Mouse (Mus musculus): ENCODE data around the gene Fbxl2. TPM values are rescaled to one million over a fixed set of nuclear protein-coding genes. Genes with fewer than 3 reads are reported as not detected.
A peak's percentile ranks its signal among the peaks of the same experiment; 100 is the strongest.
"Not testable (repeated sequence)": the region's sequence is repeated elsewhere in the genome, so short reads cannot be mapped to it uniquely, and the experiment has no call there.

Fbxl2 gene
- 4.4 TPM in 2 replicates for polyA plus RNA-seq (2014; fragmentation: Nextera tagmentation; extraction: Ambion mirVana)

DNA sequence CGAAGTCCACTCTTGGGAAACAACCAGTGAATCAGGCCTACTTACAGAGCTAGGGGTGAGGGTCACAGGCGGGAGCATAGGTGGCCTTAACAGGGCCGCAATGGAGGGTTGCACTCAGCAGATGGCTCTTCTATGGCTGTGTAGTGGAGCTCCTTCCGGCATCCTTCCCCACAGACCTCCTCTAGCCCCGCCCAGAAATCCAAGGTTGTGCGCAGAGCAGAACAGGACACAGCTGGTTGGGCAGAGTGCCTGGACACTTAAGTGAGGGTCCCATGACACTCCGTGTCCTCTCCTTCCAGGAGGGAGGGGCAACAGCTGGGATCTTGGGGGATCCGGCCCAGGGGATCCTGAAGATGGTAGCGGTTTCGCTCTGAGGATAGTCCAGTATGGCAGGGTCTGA lies at the start of gene Fbxl2:
Fbxl2 (minus strand) TSS at position 164 of the 400 bp plus-strand sequence.
- H3K4me2 ChIP-seq (replicated peaks; ENCODE audit: low read depth, low read length) = no peak within 1 kb of the TSS
- H3K27ac ChIP-seq (ENCODE audit: low read length) = no peak within 1 kb of the TSS
- WGBS = 77% methylated on average over 10 of the region's 10 CpGs
- no peaks in the 10 kb centered on the region for H3K4me1 ChIP-seq (ENCODE audit: control insufficient read depth, insufficient read depth, low read length)
- H3K4me3 ChIP-seq (ENCODE audit: low read depth, low read length) = no peak within 1 kb of the TSS
- H3K36me3 ChIP-seq (ENCODE audit: control insufficient read depth, insufficient read depth, low read length) = no peaks in the 10 kb centered on the region
- peak; percentile 50; the same call in 1 of the 2 replicates for ATAC-seq (ENCODE audit: insufficient number of reproducible peaks, insufficient read depth, low FRiP score, low read depth)
- no peak within 1 kb of the TSS for H3K9ac ChIP-seq (replicated peaks; ENCODE audit: low read depth, low read length)
- H3K27me3 ChIP-seq (ENCODE audit: control insufficient read depth, insufficient read depth, low read length) = no peaks in the 10 kb centered on the region
- no peaks in the 10 kb centered on the region for H3K9me3 ChIP-seq (ENCODE audit: control insufficient read depth, low read depth, low read length)

DNA sequence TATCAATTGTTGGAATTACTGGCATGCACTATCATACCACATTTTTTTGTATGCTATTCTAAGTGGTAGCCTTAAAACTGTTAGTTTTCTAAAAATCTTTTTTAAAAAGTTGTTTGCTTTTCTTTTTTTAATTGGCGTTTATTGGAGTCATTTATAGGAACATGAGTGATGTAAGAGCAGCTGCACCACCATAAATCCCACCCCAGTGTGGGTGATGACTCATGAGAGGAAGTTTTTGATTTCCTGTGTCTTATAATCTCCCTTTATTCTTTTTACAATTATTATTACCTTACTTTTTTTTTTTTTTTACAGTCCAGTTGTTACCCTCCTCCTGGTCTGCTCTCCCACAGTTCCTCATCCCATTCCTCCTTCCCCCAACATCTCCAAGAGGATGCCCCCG lies 48.9 kb upstream of the Fbxl2 start:
- H3K9me3 ChIP-seq (ENCODE audit: control insufficient read depth, low read depth, low read length) = no peaks in the 10 kb centered on the region
- 87% methylated on average over 2 of the region's 2 CpGs for WGBS
- H3K27ac ChIP-seq (ENCODE audit: low read length) = no peak overlapping the region

DNA sequence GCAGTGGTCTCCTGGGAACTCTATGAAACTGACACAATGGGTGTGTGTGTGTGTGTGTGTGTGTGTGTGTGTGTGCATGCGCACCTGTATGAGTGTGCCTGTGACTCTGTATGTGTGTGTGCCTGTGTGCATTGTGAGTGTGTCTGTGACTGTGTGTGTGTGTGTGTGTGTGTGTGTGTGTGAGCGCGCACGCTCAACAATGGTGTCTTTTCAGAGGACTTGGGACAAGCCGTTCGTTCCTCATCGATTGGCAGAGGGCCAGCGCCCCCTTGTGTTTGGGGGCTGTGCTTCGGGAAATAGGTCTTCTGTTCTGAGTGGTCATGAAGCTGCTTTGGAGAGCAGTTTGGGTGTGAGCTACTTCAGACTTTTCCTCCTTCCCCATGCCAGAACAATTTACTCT lies 46.2 kb upstream of the Fbxl2 start:
- not testable (repeated sequence) for H3K4me2 ChIP-seq (replicated peaks; ENCODE audit: low read depth, low read length); H3K27ac ChIP-seq (ENCODE audit: low read length); H3K9ac ChIP-seq (replicated peaks; ENCODE audit: low read depth, low read length); H3K4me3 ChIP-seq (ENCODE audit: low read depth, low read length); H3K36me3 ChIP-seq (ENCODE audit: control insufficient read depth, insufficient read depth, low read length); H3K9me3 ChIP-seq (ENCODE audit: control insufficient read depth, low read depth, low read length); H3K27me3 ChIP-seq (ENCODE audit: control insufficient read depth, insufficient read depth, low read length); H3K4me1 ChIP-seq (ENCODE audit: control insufficient read depth, insufficient read depth, low read length)
- 13% methylated on average over 9 of the region's 9 CpGs for WGBS
- ATAC-seq (ENCODE audit: insufficient number of reproducible peaks, insufficient read depth, low FRiP score, low read depth) = 0 out of 2 replicates have a peak, but pooled peaks have one; percentile 34

More for the DNA sequence above, 48.9 kb upstream of the Fbxl2 start:
- Histone ChIP-seq H3K27me3 (ENCODE audit: control insufficient read depth, insufficient read depth, low read length) (no peaks in the 10 kb centered on the region), H3K4me1 (ENCODE audit: control insufficient read depth, insufficient read depth, low read length) (no peaks in the 10 kb centered on the region), H3K4me3 (ENCODE audit: low read depth, low read length) (no peak overlapping the region), H3K9ac (replicated peaks; ENCODE audit: low read depth, low read length) (no peak overlapping the region), H3K4me2 (replicated peaks; ENCODE audit: low read depth, low read length) (no peak overlapping the region), H3K36me3 (ENCODE audit: control insufficient read depth, insufficient read depth, low read length) (no peaks in the 10 kb centered on the region)
- no peak for ATAC-seq (ENCODE audit: insufficient number of reproducible peaks, insufficient read depth, low FRiP score, low read depth)

DNA sequence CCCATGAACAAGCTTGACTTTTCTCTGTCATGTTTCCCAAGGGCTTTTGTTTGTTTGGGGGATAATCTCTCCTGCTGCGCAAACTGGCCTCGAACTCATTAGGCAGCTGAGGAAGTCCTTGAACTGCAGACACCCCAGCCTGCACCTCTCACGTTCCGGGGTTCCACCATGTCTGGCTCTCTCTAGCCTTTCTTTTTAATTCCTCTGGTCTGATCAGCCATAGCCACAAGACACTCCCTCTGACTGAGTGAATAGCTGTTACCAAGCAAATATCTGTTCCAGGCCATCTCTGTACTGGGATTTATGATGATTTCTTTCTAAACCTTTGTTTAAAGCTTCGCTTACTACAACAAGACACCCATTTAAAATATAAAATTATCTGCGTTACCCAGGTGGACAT lies 42.9 kb upstream of the Fbxl2 start:
- ATAC-seq (ENCODE audit: insufficient number of reproducible peaks, insufficient read depth, low FRiP score, low read depth); H3K9me3 ChIP-seq (ENCODE audit: control insufficient read depth, low read depth, low read length); H3K9ac ChIP-seq (replicated peaks; ENCODE audit: low read depth, low read length); H3K4me3 ChIP-seq (ENCODE audit: low read depth, low read length); H3K36me3 ChIP-seq (ENCODE audit: control insufficient read depth, insufficient read depth, low read length); H3K27ac ChIP-seq (ENCODE audit: low read length); H3K27me3 ChIP-seq (ENCODE audit: control insufficient read depth, insufficient read depth, low read length); H3K4me1 ChIP-seq (ENCODE audit: control insufficient read depth, insufficient read depth, low read length); H3K4me2 ChIP-seq (replicated peaks; ENCODE audit: low read depth, low read length): not testable (repeated sequence)
- WGBS = 89% methylated on average over 6 of the region's 6 CpGs

DNA sequence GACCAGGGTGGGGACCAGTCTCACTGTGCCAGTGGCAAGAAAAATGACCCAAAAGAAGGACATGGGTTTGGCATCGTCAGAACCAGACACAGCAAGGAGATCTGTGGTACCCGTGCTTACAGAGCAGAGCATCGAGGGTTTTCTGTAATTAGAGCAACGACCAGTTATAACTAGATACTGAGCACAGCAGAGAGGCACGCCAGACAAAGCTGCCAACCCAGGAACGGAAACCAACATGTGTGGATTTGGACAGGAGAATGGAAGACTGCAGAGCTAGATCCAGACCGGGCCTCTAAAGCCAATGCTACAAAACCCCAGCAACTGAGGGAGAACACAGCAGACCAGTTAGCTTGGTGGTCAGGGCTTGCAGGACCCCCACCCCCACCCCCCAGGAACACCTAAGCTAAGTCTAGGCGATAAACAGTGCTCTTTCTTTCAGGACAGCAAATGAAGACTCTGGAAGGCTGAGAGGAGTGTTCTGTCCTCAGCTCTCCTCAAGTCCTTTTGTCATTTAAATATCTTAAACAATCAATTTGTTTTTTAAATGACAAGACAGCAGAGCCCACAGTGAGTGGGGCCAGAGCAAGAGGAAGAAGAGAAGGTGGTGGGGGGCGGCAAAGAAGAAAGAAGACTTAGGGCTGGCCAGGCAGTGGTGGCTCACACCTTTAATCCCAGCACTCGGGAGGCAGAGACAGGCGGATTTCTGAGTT lies 41.3 kb upstream of the Fbxl2 start:
- Histone ChIP-seq H3K4me3 (ENCODE audit: low read depth, low read length) (no peak overlapping the region), H3K36me3 (ENCODE audit: control insufficient read depth, insufficient read depth, low read length) (no peaks in the 10 kb centered on the region), H3K4me2 (replicated peaks; ENCODE audit: low read depth, low read length) (no peak overlapping the region), H3K9me3 (ENCODE audit: control insufficient read depth, low read depth, low read length) (no peaks in the 10 kb centered on the region), H3K9ac (replicated peaks; ENCODE audit: low read depth, low read length) (no peak overlapping the region), H3K27ac (ENCODE audit: low read length) (no peak overlapping the region), H3K4me1 (ENCODE audit: control insufficient read depth, insufficient read depth, low read length) (no peaks in the 10 kb centered on the region), H3K27me3 (ENCODE audit: control insufficient read depth, insufficient read depth, low read length) (no peaks in the 10 kb centered on the region)
- WGBS = 81% methylated on average over 11 of the region's 11 CpGs
- ATAC-seq (ENCODE audit: insufficient number of reproducible peaks, insufficient read depth, low FRiP score, low read depth) = no peak

DNA sequence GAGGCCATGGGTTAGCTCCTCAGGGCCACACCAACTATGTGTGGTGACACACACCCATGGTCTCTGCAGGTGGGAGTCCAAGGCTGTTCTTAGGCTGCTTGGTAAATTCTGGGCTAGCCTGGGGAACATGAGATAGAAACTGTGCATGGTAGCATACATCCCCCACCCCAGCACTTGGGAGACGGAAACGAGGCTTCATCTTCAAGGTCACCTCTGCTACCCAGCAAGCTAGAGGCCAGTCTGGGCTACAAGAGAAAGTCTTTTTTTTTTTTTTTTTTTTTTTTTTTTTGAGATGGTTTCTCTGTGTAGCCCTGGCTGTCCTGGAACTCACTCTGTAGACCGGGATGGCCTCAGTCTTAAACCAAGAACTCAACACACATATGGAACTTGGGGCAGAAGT lies 40.4 kb upstream of the Fbxl2 start:
- Histone ChIP-seq H3K4me1 (ENCODE audit: control insufficient read depth, insufficient read depth, low read length) (no peaks in the 10 kb centered on the region), H3K9me3 (ENCODE audit: control insufficient read depth, low read depth, low read length) (no peaks in the 10 kb centered on the region), H3K36me3 (ENCODE audit: control insufficient read depth, insufficient read depth, low read length) (no peaks in the 10 kb centered on the region), H3K4me2 (replicated peaks; ENCODE audit: low read depth, low read length) (no peak overlapping the region), H3K27me3 (ENCODE audit: control insufficient read depth, insufficient read depth, low read length) (no peaks in the 10 kb centered on the region), H3K4me3 (ENCODE audit: low read depth, low read length) (no peak overlapping the region), H3K27ac (ENCODE audit: low read length) (no peak overlapping the region), H3K9ac (replicated peaks; ENCODE audit: low read depth, low read length) (no peak overlapping the region)
- ATAC-seq (ENCODE audit: insufficient number of reproducible peaks, insufficient read depth, low FRiP score, low read depth) = no peak
- 83% methylated on average over 3 of the region's 3 CpGs for WGBS

DNA sequence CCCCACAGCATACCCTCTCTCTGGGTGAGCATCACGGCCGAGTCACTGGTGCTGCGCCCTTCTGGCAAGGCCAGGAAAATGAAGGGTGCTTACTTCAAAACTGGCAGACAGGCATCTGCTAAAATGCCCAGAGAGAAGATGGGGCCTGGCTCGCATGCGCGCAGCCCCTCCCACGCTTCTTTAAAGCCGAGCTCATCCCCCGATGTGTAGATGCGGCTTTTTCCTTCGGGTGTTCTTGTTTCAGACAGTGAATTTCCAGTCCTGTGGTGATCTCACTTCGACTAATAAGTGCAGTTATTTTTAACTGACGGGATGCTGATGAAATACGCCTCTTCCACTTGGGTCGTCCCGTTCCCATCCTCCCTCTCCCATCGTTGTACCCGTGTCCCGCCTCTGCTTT lies 27.7 kb upstream of the Fbxl2 start:
- Histone ChIP-seq H3K9ac (replicated peaks; ENCODE audit: low read depth, low read length) (no peak overlapping the region), H3K36me3 (ENCODE audit: control insufficient read depth, insufficient read depth, low read length) (no peaks in the 10 kb centered on the region), H3K27me3 (ENCODE audit: control insufficient read depth, insufficient read depth, low read length) (no peaks in the 10 kb centered on the region), H3K9me3 (ENCODE audit: control insufficient read depth, low read depth, low read length) (no peaks in the 10 kb centered on the region), H3K27ac (ENCODE audit: low read length) (no peak overlapping the region), H3K4me1 (ENCODE audit: control insufficient read depth, insufficient read depth, low read length) (no peaks in the 10 kb centered on the region), H3K4me2 (replicated peaks; ENCODE audit: low read depth, low read length) (no peak overlapping the region), H3K4me3 (ENCODE audit: low read depth, low read length) (no peak overlapping the region)
- no peak for ATAC-seq (ENCODE audit: insufficient number of reproducible peaks, insufficient read depth, low FRiP score, low read depth)
- 79% methylated on average over 19 of the region's 19 CpGs for WGBS

DNA sequence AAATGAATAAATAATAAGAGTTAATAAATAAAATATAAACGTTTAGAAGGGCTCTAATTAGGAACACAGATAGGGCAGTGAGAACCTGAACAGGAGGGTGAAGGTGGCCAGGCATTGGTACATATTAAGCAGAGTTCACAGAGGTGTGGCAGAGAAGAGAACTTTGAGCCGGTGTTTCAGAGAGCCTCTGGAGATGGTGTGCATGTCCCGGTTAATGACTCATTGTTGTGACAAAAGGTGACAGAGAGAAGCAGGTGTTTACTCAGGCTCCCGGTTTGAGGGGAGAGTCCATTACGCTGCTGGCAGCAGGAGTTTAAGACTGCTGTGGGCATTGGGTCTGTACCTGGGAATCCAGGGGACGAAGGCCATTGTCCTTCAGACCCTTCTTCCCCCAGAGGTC lies 23.4 kb upstream of the Fbxl2 start:
- H3K36me3 ChIP-seq (ENCODE audit: control insufficient read depth, insufficient read depth, low read length) = no peaks in the 10 kb centered on the region
- 37% methylated on average over 6 of the region's 6 CpGs for WGBS
- no peak for ATAC-seq (ENCODE audit: insufficient number of reproducible peaks, insufficient read depth, low FRiP score, low read depth)
- H3K4me1 ChIP-seq (ENCODE audit: control insufficient read depth, insufficient read depth, low read length) = no peaks in the 10 kb centered on the region
- H3K4me3 ChIP-seq (ENCODE audit: low read depth, low read length) = no peak overlapping the region
- no peak overlapping the region for H3K27ac ChIP-seq (ENCODE audit: low read length)
- no peak overlapping the region for H3K4me2 ChIP-seq (replicated peaks; ENCODE audit: low read depth, low read length)
- H3K9ac ChIP-seq (replicated peaks; ENCODE audit: low read depth, low read length) = no peak overlapping the region
- no peaks in the 10 kb centered on the region for H3K9me3 ChIP-seq (ENCODE audit: control insufficient read depth, low read depth, low read length)
- no peaks in the 10 kb centered on the region for H3K27me3 ChIP-seq (ENCODE audit: control insufficient read depth, insufficient read depth, low read length)

DNA sequence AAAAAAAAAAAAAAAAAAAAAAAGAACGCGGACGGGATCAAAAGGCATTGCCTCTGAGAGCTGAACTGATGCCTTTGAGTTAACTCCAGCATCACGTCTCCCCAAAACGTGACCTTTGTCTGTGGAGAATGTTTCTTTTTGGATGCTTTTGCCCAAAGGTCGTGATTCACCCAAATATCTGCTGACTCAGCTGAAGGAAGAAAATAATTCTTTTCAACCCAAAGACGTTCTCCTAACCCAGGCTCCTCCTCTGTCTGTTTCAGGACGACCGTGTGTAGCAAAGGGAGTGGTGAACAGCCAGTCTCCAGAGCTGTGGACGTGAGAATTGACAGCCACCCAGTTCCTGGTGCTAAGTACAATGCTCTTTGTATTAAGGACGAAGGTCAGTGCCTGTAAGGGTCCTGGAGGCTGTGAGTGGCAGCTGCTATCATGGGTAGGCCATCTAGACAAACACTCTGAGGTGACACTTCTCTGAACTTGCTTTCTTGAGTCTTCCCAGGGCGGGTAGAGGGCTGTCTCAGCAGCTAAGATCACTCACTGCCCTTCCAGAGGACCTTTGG lies 22.6 kb upstream of the Fbxl2 start:
- no peaks in the 10 kb centered on the region for H3K36me3 ChIP-seq (ENCODE audit: control insufficient read depth, insufficient read depth, low read length)
- H3K27ac ChIP-seq (ENCODE audit: low read length) = no peak overlapping the region
- no peaks in the 10 kb centered on the region for H3K9me3 ChIP-seq (ENCODE audit: control insufficient read depth, low read depth, low read length)
- 53% methylated on average over 12 of the region's 12 CpGs for WGBS
- H3K9ac ChIP-seq (replicated peaks; ENCODE audit: low read depth, low read length) = no peak overlapping the region
- H3K4me2 ChIP-seq (replicated peaks; ENCODE audit: low read depth, low read length) = no peak overlapping the region
- no peaks in the 10 kb centered on the region for H3K4me1 ChIP-seq (ENCODE audit: control insufficient read depth, insufficient read depth, low read length)
- no peak for ATAC-seq (ENCODE audit: insufficient number of reproducible peaks, insufficient read depth, low FRiP score, low read depth)
- no peaks in the 10 kb centered on the region for H3K27me3 ChIP-seq (ENCODE audit: control insufficient read depth, insufficient read depth, low read length)
- H3K4me3 ChIP-seq (ENCODE audit: low read depth, low read length) = no peak overlapping the region
